Mouse (Mus musculus): ENCODE measurements around the gene Prr15l. TPM values are rescaled to one million over a fixed set of nuclear protein-coding genes. Genes with fewer than 3 reads are reported as not detected.

Gene Prr15l
- polyA plus RNA-seq, 1 experiment from 2014 or later = 46.8 TPM

DNA sequence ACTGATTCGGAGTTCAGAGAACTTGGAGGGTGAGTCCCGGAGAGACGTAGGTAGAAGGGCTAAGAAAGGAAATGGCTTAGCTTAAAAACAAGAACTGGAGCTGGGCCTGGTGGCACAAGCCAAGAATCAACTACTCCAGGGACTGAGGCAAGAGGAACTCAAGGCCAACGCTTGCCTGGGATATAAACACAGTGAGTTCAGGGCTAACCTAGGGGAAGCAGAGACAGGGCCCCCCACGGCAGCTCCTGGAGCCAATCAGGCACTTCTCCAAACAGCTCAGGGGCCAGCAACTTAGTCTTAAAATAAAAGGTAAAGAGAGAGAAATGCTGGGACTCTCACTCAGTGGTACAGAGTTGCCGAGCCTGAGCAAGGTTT, 10.5 kb downstream of the Prr15l start:
- H3K27me3 ChIP-seq (ENCODE audit: control insufficient read depth, insufficient read depth, low read length) = no peaks in the 10 kb centered on the region
- no peak for ATAC-seq (ENCODE audit: insufficient number of reproducible peaks, insufficient read depth, low FRiP score, low read depth)
- no peaks in the 10 kb centered on the region for H3K36me3 ChIP-seq (ENCODE audit: control insufficient read depth, insufficient read depth, low read length)
- no peak overlapping the region for H3K9ac ChIP-seq (replicated peaks; ENCODE audit: low read depth, low read length)
- no peak overlapping the region; the same call in 1 of the 2 replicates for H3K27ac ChIP-seq (ENCODE audit: low read length)
- 81% methylated on average over 6 of the region's 6 CpGs for WGBS
- no peaks in the 10 kb centered on the region for H3K4me1 ChIP-seq (ENCODE audit: control insufficient read depth, insufficient read depth, low read length)
- no peak overlapping the region for H3K4me3 ChIP-seq (ENCODE audit: low read depth, low read length)
- no peak overlapping the region for H3K4me2 ChIP-seq (replicated peaks; ENCODE audit: low read depth, low read length)
- no peaks in the 10 kb centered on the region for H3K9me3 ChIP-seq (ENCODE audit: control insufficient read depth, low read depth, low read length)

DNA sequence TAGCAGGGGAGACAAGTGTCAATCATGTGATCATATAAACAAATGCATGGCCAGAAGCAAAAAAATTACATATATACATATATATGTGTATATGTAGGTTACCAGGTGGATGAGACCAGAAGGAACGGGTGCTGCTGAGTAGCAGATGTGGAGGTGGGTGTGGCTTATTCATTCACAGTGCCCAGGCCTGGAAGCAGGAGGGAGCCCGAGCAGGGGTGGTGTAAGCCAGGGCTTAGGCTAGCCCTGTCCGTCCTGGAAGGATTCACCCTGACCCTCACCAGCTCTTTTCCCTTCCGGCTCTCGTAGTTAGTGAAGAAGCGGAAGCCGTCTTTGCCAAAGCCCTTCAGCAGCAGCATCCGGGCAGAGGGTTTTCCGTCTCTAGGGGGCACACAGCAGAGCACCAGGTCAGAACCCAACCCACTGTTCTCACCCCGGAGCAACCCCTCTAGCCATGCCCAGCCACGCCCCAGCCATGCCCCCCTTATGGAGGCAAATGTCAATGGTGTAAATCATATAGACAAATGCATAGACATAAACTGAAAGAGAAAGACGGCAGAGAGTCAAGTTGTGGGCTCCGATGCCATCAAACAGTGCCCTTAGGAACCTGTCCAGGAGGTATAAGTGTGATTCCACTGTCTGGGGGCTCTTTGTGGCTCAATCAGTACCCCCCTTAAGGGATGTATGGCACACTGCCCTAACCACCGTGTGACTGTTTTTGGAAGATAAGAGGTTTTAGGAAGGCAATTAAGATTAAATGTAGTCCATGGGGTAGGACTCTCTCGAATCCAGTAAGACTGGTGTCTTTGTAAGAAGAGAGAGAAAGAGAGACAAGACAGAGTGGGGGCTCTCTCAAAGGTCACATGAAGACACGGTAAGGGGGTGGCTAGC, 12.9 kb downstream of the Prr15l start:
- Histone ChIP-seq H3K9me3 (ENCODE audit: control insufficient read depth, low read depth, low read length) (no peaks in the 10 kb centered on the region), H3K27me3 (ENCODE audit: control insufficient read depth, insufficient read depth, low read length) (no peaks in the 10 kb centered on the region), H3K4me2 (replicated peaks; ENCODE audit: low read depth, low read length) (no peak overlapping the region), H3K9ac (replicated peaks; ENCODE audit: low read depth, low read length) (no peak overlapping the region), H3K4me3 (ENCODE audit: low read depth, low read length) (no peak overlapping the region), H3K27ac (ENCODE audit: low read length) (no peak overlapping the region), H3K4me1 (ENCODE audit: control insufficient read depth, insufficient read depth, low read length) (peaks cover 8% of the 10 kb centered on the region; the same call in 1 of the 2 replicates), H3K36me3 (ENCODE audit: control insufficient read depth, insufficient read depth, low read length) (no peaks in the 10 kb centered on the region)
- no peak for ATAC-seq (ENCODE audit: insufficient number of reproducible peaks, insufficient read depth, low FRiP score, low read depth)
- WGBS = 68% methylated on average over 16 of the region's 16 CpGs

DNA sequence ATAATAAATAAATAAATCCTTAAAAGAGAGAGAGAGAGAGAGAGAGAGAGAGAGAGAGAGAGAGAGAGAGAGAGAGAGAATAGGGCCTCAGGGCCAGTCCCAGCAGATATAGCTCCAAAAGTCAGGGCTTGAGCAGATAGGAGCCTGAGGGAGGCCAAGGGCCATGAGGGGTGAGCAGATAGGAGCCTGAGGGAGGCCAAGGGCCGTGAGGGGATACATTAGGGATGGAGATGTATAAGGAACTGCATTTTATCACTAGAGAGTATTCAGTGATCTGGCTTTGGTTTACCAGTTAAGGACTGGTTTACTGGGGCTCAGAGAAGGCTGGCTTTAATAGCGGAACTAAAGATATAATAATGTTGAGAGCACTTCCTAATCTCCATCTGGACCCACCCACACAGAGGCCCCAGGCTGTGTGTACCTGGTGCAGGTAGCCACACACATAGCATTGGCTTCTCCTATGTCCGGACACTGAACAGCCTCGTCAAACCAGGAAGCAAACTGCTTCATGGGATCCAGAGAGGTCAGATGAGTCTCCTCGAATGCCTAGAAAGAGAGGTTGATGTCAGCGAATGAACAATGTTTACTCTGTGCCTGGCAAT, 14.2 kb downstream of the Prr15l start:
- Histone ChIP-seq H3K9me3 (ENCODE audit: control insufficient read depth, low read depth, low read length) (no peaks in the 10 kb centered on the region), H3K27ac (ENCODE audit: low read length) (no peak overlapping the region), H3K27me3 (ENCODE audit: control insufficient read depth, insufficient read depth, low read length) (no peaks in the 10 kb centered on the region), H3K36me3 (ENCODE audit: control insufficient read depth, insufficient read depth, low read length) (no peaks in the 10 kb centered on the region), H3K4me1 (ENCODE audit: control insufficient read depth, insufficient read depth, low read length) (peaks cover 8% of the 10 kb centered on the region; the same call in 1 of the 2 replicates), H3K4me2 (replicated peaks; ENCODE audit: low read depth, low read length) (no peak overlapping the region), H3K4me3 (ENCODE audit: low read depth, low read length) (no peak overlapping the region), H3K9ac (replicated peaks; ENCODE audit: low read depth, low read length) (no peak overlapping the region)
- 66% methylated on average over 6 of the region's 6 CpGs for WGBS
- ATAC-seq (ENCODE audit: insufficient number of reproducible peaks, insufficient read depth, low FRiP score, low read depth) = no peak

DNA sequence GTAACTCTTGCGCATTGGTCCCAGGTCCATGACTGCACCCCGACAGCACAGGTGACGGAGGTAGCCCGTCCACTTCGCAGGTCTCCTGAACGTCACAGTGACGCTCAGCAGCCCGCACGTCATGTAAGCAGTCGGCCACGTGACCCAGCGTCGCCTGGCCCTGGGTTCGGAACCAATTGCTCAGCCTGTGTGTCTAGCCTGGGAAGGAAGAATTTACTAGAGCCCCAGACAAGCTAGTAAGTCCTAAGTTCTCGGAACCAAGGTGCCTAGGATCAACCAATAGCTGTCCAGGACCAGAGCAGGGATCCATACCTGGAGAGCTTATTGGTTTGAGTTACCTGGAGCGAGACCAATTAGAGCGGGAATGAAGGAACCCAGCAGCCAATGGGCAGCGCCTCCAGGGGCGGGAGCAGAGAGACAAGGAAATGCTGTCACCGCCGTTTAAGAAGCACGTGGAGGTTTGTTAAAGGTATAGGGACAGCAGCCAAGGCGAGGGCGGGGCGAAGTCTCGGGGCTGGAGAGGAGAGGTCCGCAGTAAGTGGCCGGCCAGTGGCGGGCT, 15.9 kb downstream of the Prr15l start, which contains the start of gene Pnpo:
Gene Pnpo, minus strand, starts transcription at position 241 of the 559 bp plus-strand sequence.
- peak; percentile 97 for ATAC-seq (ENCODE audit: insufficient number of reproducible peaks, insufficient read depth, low FRiP score, low read depth)
- under 1% methylated on average over 29 of the region's 29 CpGs for WGBS
- H3K27ac ChIP-seq (ENCODE audit: low read length) = no peak within 1 kb of the TSS
- no peaks in the 10 kb centered on the region for H3K9me3 ChIP-seq (ENCODE audit: control insufficient read depth, low read depth, low read length)
- peak within 1 kb of the TSS; percentile 44 for H3K4me3 ChIP-seq (ENCODE audit: low read depth, low read length)
- H3K27me3 ChIP-seq (ENCODE audit: control insufficient read depth, insufficient read depth, low read length) = no peaks in the 10 kb centered on the region
- no peaks in the 10 kb centered on the region for H3K36me3 ChIP-seq (ENCODE audit: control insufficient read depth, insufficient read depth, low read length)
- peak within 1 kb of the TSS; percentile 90 for H3K4me2 ChIP-seq (replicated peaks; ENCODE audit: low read depth, low read length)
- peak within 1 kb of the TSS; percentile 40; the same call in 1 of the 2 replicates for H3K9ac ChIP-seq (replicated peaks; ENCODE audit: low read depth, low read length)
- H3K4me1 ChIP-seq (ENCODE audit: control insufficient read depth, insufficient read depth, low read length) = peaks cover 8% of the 10 kb centered on the region; the same call in 1 of the 2 replicates

DNA sequence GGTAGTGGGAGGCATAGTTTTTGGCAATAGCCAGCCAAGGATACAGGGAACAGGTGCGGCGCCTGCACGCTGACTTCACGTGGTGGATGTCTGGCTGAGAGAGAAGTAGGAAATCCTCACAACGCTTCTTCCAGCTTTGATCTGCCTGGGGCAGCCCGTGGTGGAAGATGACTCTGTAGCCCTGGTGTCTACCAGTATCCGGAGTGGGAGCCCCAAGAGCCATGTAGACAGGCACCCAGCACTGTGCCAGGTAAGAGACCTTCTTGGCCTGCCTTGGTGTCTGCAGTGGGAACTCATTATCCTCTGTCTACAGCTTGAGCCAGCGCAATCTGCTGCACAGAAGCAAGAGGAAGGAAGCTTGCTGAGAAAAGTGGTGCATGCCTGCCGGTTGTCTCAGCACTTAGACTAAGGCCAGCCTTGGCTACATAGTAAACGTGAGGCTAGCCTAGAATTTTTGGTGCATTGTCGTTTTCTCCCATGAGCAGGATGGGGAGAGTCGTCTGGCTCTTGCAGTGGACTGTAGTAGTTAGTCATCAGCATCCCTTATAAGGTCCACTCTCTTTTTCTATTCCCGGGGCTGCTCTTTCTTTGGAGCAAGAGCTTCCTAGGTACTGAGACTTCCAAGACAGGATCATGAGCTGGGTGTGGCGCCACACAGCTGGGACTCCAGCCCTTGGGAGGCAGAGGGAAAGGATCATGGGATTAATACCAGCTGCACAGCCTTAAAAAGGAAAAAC, 17.1 kb downstream of the Prr15l start:
- no peak overlapping the region for H3K9ac ChIP-seq (replicated peaks; ENCODE audit: low read depth, low read length)
- peak overlapping the region; percentile 44 for H3K4me3 ChIP-seq (ENCODE audit: low read depth, low read length)
- 77% methylated on average over 14 of the region's 14 CpGs for WGBS
- H3K27me3 ChIP-seq (ENCODE audit: control insufficient read depth, insufficient read depth, low read length) = no peaks in the 10 kb centered on the region
- H3K4me2 ChIP-seq (replicated peaks; ENCODE audit: low read depth, low read length) = peak overlapping the region; percentile 90
- H3K36me3 ChIP-seq (ENCODE audit: control insufficient read depth, insufficient read depth, low read length) = no peaks in the 10 kb centered on the region
- H3K27ac ChIP-seq (ENCODE audit: low read length) = no peak overlapping the region
- H3K4me1 ChIP-seq (ENCODE audit: control insufficient read depth, insufficient read depth, low read length) = peaks cover 8% of the 10 kb centered on the region; the same call in 1 of the 2 replicates
- H3K9me3 ChIP-seq (ENCODE audit: control insufficient read depth, low read depth, low read length) = no peaks in the 10 kb centered on the region
- ATAC-seq (ENCODE audit: insufficient number of reproducible peaks, insufficient read depth, low FRiP score, low read depth) = no peak

DNA sequence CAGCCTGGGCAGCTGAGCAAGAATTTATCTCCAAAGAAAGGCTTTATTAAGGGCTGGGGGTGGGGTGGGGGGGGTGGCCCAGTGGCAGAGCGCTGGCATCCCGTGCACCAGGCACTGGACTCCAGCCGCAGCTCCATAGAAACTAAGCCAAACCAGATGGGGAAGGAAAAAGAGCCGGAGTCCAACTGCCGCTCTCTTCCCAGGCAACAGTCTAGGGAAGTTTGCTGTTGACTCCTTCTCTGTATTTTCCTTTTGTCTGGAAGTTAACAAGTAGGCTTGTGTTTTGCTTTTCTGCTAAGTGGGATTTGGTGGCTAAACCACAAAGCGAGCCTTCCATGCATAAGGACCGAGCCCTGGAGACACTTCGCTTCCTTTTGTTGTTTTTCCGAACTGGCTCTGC, 18.6 kb downstream of the Prr15l start:
- Histone ChIP-seq H3K4me1 (ENCODE audit: control insufficient read depth, insufficient read depth, low read length) (peaks cover 8% of the 10 kb centered on the region; the same call in 1 of the 2 replicates), H3K4me3 (ENCODE audit: low read depth, low read length) (no peak overlapping the region), H3K36me3 (ENCODE audit: control insufficient read depth, insufficient read depth, low read length) (no peaks in the 10 kb centered on the region; the same call in 1 of the 2 replicates), H3K9me3 (ENCODE audit: control insufficient read depth, low read depth, low read length) (no peaks in the 10 kb centered on the region), H3K4me2 (replicated peaks; ENCODE audit: low read depth, low read length) (no peak overlapping the region), H3K27ac (ENCODE audit: low read length) (no peak overlapping the region), H3K9ac (replicated peaks; ENCODE audit: low read depth, low read length) (no peak overlapping the region), H3K27me3 (ENCODE audit: control insufficient read depth, insufficient read depth, low read length) (no peaks in the 10 kb centered on the region)
- ATAC-seq (ENCODE audit: insufficient number of reproducible peaks, insufficient read depth, low FRiP score, low read depth) = no peak
- WGBS = 89% methylated on average over 9 of the region's 9 CpGs

DNA sequence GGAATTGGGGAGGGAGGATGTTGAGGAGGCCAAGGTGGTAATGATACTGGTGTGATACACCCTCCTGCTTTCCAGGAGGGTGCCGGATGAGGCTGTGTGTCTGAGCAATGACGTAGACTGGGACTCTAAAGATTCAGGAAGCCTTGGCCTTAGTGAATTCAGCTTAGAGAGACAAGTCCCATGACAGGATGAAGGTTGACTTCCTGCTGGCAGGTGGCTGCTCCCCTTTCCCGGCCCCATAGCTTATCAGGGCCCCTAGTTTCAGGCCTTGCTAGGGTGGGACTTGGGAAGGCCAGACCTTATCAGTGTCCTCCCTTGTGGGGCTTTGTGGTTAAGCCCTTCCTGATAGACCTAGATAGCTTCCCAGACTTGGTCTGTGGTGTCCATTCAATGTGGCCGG, 19.9 kb downstream of the Prr15l start:
- Histone ChIP-seq H3K9me3 (ENCODE audit: control insufficient read depth, low read depth, low read length) (no peaks in the 10 kb centered on the region), H3K27ac (ENCODE audit: low read length) (no peak overlapping the region), H3K4me2 (replicated peaks; ENCODE audit: low read depth, low read length) (no peak overlapping the region), H3K36me3 (ENCODE audit: control insufficient read depth, insufficient read depth, low read length) (peaks cover 7% of the 10 kb centered on the region), H3K9ac (replicated peaks; ENCODE audit: low read depth, low read length) (no peak overlapping the region), H3K4me1 (ENCODE audit: control insufficient read depth, insufficient read depth, low read length) (peaks cover 8% of the 10 kb centered on the region; the same call in 1 of the 2 replicates), H3K27me3 (ENCODE audit: control insufficient read depth, insufficient read depth, low read length) (no peaks in the 10 kb centered on the region), H3K4me3 (ENCODE audit: low read depth, low read length) (no peak overlapping the region)
- ATAC-seq (ENCODE audit: insufficient number of reproducible peaks, insufficient read depth, low FRiP score, low read depth) = no peak; the same call in 1 of the 2 replicates
- 86% methylated on average over 4 of the region's 4 CpGs for WGBS

DNA sequence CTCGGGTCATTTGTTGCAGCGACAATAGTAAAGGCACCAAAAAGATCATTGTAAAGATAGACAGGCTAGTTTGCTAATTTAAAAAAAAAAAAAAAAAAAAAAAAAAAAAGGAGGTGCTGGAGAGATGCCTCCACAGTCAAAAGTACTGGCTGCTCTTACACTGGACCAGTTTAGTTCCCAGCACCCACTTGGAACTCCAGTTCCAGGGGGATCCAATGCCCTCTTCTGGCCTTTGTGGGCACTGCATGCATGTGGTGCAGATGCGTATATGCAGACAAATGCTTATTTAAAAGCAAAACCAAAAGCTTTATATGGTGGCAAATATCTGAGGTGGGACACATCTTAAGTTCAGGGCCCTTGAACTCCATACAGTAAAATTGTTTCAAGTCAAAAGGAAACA, 22.9 kb downstream of the Prr15l start:
- Histone ChIP-seq H3K9me3 (ENCODE audit: control insufficient read depth, low read depth, low read length) (no peaks in the 10 kb centered on the region), H3K36me3 (ENCODE audit: control insufficient read depth, insufficient read depth, low read length) (peaks cover 22% of the 10 kb centered on the region), H3K27ac (ENCODE audit: low read length) (no peak overlapping the region), H3K27me3 (ENCODE audit: control insufficient read depth, insufficient read depth, low read length) (no peaks in the 10 kb centered on the region), H3K9ac (replicated peaks; ENCODE audit: low read depth, low read length) (no peak overlapping the region), H3K4me1 (ENCODE audit: control insufficient read depth, insufficient read depth, low read length) (peaks cover under 1% of the 10 kb centered on the region; the same call in 1 of the 2 replicates), H3K4me3 (ENCODE audit: low read depth, low read length) (no peak overlapping the region), H3K4me2 (replicated peaks; ENCODE audit: low read depth, low read length) (no peak overlapping the region)
- no peak for ATAC-seq (ENCODE audit: insufficient number of reproducible peaks, insufficient read depth, low FRiP score, low read depth)
- WGBS = 98% methylated on average over 3 of the region's 3 CpGs

Measured in stomach, embryonic 14.5 days (tissue).